Mouse (Mus musculus) spleen, postnatal 10 days (tissue): ENCODE data around the gene Nup43.

Source experiments
- DNase-seq, 2 experiments: peaks; one replicate each; pipeline ENCODE4 v3.0.0; 2021 to 2022; ENCODE audit warnings: low spot score in 2 of 2

The Nup43 gene

DNA sequence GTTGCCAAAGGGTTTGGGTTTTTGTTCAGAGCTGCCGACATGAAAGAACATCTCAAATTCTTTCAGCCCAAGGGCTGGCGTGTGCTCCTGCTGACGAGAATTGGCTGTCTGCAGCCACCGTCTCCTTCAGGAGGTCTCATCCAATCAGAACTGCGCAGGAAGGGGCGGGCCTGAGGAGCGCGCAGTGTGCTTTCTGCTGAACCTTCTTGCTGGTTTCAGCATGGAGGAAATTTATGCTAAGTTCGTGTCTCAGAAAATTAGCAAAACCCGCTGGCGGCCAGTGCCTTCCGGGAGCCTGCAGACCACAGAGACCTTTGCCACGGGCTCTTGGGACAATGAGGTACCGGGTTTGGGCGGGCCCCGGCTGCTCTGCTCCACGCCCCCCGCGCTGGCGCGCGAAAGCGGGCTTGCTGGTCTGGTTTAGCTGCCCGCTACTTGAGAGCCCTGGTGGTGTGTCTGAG lies at the start of gene Nup43:
Gene Nup43, plus strand, starts transcription at position 162 of the 461 bp plus-strand sequence.
- DNase-seq, result peak; percentile 81 to 95

DNA sequence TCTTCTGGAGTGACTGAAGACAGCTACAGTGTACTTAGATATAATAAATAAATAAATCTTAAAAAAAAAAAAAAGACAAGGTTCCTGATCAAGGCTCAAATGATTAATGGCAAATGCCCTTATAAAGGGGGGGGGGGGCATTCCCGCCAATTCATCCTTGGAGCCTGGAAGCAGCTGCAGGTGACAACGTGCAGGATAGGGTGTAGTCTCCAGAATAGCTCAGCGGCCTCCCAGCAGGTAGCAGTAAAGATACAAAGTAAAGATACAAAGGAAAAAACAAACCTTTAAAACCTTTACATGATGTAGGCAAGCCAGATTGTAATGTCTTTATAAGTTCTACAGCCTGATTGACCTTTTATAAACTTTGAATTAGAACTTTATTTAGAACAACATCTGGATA lies 49.7 kb upstream of the Nup43 start:
- peak in 1 of 2 experiments; percentile 2 for DNase-seq

DNA sequence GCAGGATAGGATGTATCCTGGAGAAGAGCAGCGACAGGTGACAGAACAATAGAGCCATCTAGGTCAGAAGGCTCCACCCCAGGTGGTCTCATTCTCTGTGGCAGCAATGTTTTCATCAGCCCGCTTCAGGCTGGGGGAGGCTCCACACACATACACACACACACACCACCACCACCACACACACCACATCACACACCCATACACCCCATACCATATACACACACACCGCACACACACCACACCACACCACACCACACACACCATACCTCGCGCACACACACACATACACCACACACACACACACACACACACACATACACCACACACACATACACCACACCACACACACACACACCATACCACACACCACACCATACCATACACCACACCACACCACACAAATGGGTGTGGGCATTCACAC lies 47.5 kb upstream of the Nup43 start:
- DNase-seq, result peak in 1 of 2 experiments; percentile 9

DNA sequence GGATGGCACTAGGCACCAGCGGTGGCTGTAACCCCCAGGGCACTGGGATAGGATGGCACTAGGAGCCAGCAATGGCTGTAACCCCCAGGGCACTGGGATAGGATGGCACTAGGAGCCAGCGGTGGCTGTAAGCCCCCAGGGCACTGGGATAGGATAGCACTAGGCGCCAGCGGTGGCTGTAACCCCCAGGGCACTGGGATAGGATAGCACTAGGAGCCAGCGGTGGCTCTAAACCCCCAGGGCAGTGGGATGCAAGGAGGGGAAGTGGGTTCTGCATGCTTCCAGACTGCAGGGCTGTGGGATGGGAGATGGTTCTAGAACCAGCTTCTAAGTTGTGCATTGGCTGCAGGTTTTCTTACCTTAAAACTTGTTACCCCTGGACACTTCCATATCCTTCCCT lies 46.6 kb upstream of the Nup43 start:
- no peak for DNase-seq

DNA sequence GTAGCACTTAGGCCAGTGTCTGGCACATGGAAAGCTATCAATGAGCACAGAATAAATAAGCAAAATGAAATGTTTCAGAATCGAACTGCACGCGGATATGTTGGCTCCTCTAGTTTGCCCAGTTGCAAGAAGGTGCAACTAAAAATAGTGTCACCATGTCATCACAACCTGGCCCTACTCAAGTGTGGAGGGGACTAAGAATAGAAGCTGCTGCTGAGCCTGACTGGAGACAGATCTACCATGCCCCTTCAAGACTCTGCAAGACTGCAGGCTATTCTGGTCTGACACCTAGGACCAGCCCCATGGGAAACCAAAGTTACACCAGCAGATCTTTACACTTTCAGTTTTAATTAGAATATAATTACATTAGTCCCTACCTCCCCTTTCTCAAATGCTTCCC lies 44.9 kb upstream of the Nup43 start:
- no peak for DNase-seq

GRCm38 (mm10) chr10:7623861-7624518 lies 43.3 kb upstream of the Nup43 start:
- no peak for DNase-seq

- DNase-seq, result no peak
These were observed 38.2 kb upstream of the Nup43 start for GRCm38 (mm10) chr10:7629092-7629491.

GRCm38 (mm10) chr10:7630286-7630685 lies 37.0 kb upstream of the Nup43 start:
- DNase-seq, result no peak

DNA sequence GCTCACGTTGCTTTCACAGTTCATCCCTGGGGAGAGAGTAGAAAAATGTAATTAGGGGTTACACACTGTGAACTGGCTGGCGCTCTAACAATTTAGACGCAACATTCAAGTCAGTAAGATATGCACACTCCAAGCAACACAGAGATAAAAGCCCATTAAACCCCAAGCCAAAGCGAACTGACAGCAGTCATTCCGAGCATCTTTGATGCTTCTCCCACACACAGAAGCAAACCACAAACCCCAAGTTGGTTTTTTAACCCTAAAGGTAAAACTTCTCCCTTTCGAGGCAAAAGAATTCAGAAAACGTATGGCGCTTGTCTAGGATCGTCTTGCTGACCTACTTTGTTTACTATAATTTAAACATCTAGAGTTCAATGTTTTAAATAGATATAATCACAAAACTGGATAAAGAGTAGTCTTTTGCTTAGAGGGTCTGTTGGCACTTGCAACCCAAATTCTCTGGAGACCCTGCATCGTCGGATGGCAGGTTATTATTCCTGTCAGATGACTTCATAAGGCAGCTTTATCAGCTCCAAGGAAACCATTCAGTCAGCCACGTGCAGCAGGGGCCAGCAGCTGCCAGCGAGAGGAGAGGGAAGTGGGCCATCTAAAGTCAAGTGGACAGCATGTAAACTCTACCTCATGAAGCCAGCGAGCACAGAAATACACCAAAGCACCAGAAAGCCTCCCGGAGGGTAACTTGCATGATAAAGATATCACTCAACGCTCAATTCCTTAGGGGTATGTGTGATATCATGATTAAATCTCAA lies 36.2 kb upstream of the Nup43 start:
- no peak for DNase-seq

DNA sequence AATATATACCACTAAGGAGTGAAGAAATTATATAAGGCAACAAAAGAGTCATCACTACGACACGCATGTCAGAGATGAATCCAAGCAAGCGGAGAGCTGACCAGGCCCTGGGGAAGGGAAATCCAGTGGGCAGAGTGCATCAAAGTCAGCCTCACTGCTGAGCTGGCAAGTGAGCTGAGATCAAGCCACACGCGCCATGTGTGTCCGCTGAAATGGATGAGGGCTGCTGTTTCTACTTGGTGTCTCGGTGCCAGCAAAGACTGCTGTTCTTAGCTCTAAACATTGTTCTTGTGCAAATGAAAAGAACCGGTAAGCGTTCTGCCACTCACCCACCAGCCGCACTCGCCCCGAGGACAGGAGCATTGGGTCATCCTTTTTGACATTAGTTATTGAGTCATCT lies 26.9 kb upstream of the Nup43 start:
- no peak for DNase-seq

DNA sequence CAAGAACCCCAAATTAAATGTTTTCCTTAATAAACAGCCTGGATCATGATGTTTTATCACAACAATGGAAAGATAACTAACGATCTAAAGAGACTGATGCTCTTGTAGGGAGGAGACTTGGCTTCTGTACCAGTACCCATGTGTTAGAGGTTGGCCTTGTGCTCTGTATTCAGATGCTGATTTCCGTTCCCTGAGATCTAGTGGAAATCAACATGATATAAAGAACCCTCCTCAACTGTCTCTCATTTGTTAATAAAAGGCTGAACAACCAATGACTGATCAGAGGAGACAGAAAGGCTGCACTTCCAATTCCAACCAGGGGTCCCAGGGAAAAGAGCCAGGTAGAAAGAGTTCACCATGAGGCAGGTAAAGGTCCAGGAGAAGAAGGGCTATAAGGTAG lies 21.4 kb upstream of the Nup43 start:
- no peak for DNase-seq

- no peak for DNase-seq
These were observed 18.2 kb upstream of the Nup43 start for GRCm38 (mm10) chr10:7649059-7649458.

DNA sequence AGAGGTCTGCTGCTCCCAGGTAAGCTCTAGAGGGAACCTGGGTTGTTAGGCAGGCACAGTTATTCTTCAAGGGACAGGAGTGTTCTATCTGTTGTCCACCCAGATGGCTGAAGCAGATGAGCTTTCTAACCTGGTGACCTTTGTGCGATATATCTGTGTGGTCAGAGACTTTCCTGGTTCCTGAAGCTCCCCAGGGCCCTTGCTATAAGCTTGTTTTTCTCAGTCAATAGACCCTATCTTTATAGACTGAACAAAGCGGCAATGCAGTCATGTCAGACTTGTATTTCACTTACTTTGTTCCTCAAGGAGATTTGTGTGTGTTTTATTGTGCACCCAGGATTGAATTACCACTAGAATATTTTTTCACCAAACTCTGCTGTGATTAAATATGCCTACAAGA lies 16.2 kb upstream of the Nup43 start:
- DNase-seq, result no peak

DNA sequence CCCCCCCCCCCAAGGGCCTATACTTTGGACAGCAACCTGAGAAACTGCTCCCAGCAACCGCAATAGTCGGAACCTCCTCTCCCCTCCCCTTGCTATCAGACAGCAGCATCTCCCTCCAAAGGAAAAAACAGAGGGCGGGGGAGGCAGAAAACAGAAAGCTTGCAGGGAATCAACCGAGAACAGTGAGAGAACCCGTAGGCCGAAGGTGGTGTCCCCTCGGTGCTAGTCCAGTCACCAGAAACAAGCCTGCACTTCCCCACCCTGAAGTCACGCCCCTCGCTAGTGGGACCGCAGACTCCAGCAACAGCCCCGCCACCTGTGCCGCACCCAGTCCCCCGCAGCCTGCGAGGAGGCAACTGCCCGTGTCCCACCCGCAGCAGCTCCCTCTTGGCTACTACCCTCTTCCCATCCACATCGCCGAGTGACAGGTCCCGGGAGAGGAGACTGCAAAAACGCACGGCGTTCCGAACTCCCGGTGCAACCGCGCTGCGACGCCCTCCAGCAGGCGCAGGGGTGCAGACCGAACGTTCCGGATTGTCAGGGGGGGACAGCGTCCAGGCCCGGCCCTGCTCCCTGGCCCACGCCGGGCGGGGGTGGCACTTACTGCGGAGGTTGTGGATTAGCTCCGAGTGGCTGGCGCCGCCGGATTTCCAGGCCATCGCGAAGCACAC lies 4.7 kb upstream of the Nup43 start:
- DNase-seq, result peak in 1 of 2 experiments; percentile 82

GRCm38 (mm10) chr10:7663159-7664026 lies 3.9 kb upstream of the Nup43 start:
- DNase-seq, result peak; percentile 95

GRCm38 (mm10) chr10:7664027-7664526 lies 3.2 kb upstream of the Nup43 start:
- DNase-seq, result no peak

DNA sequence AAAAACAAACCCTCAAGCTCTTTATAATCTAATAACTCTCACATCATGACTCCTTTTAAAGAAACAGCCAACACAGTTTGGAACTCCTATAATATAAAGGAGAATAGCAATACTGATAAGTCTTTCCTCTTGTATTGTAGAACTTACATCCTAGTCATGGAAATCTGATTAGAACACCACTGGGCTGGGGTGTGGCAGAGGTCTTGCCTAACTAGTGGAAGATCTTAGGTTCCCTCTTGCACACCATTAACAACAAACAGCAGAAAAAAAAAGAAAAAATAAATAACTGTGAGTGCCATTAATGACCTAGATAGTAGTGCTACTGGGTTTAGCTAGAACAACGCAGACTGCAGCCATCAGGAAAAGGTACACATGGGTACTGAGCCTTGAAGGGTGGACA lies 2.4 kb upstream of the Nup43 start:
- no peak for DNase-seq

GRCm38 (mm10) chr10:7673673-7674072 lies 6.4 kb downstream of the Nup43 start:
- peak in 1 of 2 experiments; percentile 58 for DNase-seq

DNA sequence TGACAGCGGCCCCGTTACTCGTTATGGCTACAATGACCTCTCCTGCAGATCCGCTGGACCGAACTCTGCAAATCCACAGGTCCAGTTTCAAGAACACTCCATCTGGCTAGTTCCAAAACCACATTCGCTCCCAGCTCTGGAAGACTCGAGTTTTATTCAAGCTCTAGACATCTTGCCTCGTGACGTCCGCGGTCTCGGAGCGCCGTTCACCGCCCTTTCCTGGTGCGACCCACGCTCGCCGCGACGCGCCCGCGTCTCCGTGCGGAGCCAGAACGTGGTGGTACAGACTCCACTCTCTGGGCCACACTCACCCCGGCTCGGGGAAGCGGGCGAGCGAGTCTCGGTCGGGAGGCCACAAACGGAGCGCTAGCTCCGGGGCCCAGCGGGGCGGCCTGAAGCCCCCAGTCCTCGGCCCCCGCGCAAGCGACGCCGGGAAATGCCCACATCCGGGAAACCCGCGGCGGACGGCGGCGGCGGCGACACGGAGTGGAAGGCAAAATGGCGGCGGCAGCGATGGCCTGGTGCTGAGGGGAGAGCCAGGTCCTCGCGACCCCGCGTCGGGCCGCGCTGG lies 13.5 kb downstream of the Nup43 start, which contains the start of the genes Pcmt1 and Lats1:
Gene Pcmt1, minus strand, starts transcription at position 406 of the 571 bp plus-strand sequence.
Gene Lats1, plus strand, starts transcription at position 484 of the 571 bp plus-strand sequence.
- DNase-seq, result peak; percentile 87 to 89

- peak; percentile 72 to 77 for DNase-seq
These were observed 14.2 kb downstream of the Nup43 start for GRCm38 (mm10) chr10:7681343-7682025.
